8 mouse cellular contexts compared by ENCODE assay signal in genomic region chr1:173349946-173350345, GRCm38 (mm10). TPM values are rescaled to one million over a fixed set of nuclear protein-coding genes. Genes with fewer than 3 reads are reported as not detected.
DNase-seq lines count a peak whose midpoint lies in the region; ATAC-seq and TF ChIP-seq lines count a peak whose summit lies in the region.

No protein-coding gene starts in this region.

- H3K4me2 ChIP-seq in intestine, postnatal 0 days (replicated peaks; ENCODE audit: low read depth), result peak overlapping the region; percentile 17

- no peak for ATAC-seq in intestine, postnatal 0 days

- TF ChIP-seq POLR2A in heart, adult 2 months (IDR thresholded peaks at IDR 0.05; ENCODE audit: insufficient read depth, low read depth, low read length), result no peak

- H3K9ac ChIP-seq in heart, adult 2 months (ENCODE audit: low read depth, low read length), result no peak overlapping the region
- no peak overlapping the region for H3K9ac ChIP-seq in intestine, postnatal 0 days (ENCODE audit: low read depth, low read length)

- 5% methylated on average over 6 of the region's 6 CpGs for WGBS in heart, adult 2 months
- WGBS in intestine, postnatal 0 days, result under 1% methylated on average over 6 of the region's 6 CpGs

- H3K4me1 ChIP-seq in heart, adult 2 months (ENCODE audit: control insufficient read depth, insufficient read depth, low read length), result 0 out of 2 replicates have a peak, but pooled peaks cover 1% of the 10 kb centered on the region
- no peaks in the 10 kb centered on the region for H3K4me1 ChIP-seq in intestine, postnatal 0 days (replicated peaks; ENCODE audit: control insufficient read depth, insufficient read depth, low read length)

- TF ChIP-seq CTCF in heart, adult 2 months (IDR thresholded peaks at IDR 0.05), result no peak
- no peak for TF ChIP-seq CTCF in intestine, postnatal 0 days (IDR thresholded peaks at IDR 0.05; ENCODE audit: low read depth)

- H3K79me2 ChIP-seq in heart, adult 2 months (replicated peaks; ENCODE audit: control insufficient read depth, insufficient read depth, low read length), result no peaks in the 10 kb centered on the region

- H3K4me3 ChIP-seq in heart, adult 2 months, result no peak overlapping the region
- H3K4me3 ChIP-seq in intestine, postnatal 0 days (ENCODE audit: low read depth, low read length), result no peak overlapping the region

- H3K27me3 ChIP-seq in heart, adult 2 months (ENCODE audit: control insufficient read depth, insufficient read depth, low read length), result no peaks in the 10 kb centered on the region; the same call in 1 of the 2 replicates
- no peaks in the 10 kb centered on the region for H3K27me3 ChIP-seq in intestine, postnatal 0 days (replicated peaks; ENCODE audit: control insufficient read depth, insufficient read depth, low read length)

- no peaks in the 10 kb centered on the region for H3K9me3 ChIP-seq in intestine, postnatal 0 days (ENCODE audit: control insufficient read depth)

- H3K36me3 ChIP-seq in heart, adult 2 months (ENCODE audit: control insufficient read depth, insufficient read depth, low read length), result no peaks in the 10 kb centered on the region
- no peaks in the 10 kb centered on the region for H3K36me3 ChIP-seq in intestine, postnatal 0 days (ENCODE audit: control insufficient read depth, insufficient read depth)

- peak; percentile 9 for DNase-seq in kidney, adult 18-20 months
- DNase-seq in kidney, adult 11 months, result no peak
- DNase-seq in c-Kit-positive CD71-negative TER-119-negative erythroid progenitor cells, embryonic 14.5 days (ENCODE audit: low read depth), result peak; percentile 41
- peak; percentile 20 to 29 for DNase-seq in heart, adult 2 months
- DNase-seq in lung, postnatal 10 days, result peak; percentile 56
- peak; percentile 70 for DNase-seq in retina, embryonic 14.5 days (ENCODE audit: low spot score)
- no peak for DNase-seq in frontal cortex, postnatal 14 days (ENCODE audit: low spot score in 2 of 2)

- intact Hi-C loops in heart, adult 2 months (cut with DNase I), result no loop called here

- TF ChIP-seq EP300 in heart, adult 2 months (IDR thresholded peaks at IDR 0.05; ENCODE audit: insufficient read depth, low read depth, low read length), result no peak

- no peak overlapping the region for H3K27ac ChIP-seq in heart, adult 2 months
- no peak overlapping the region for H3K27ac ChIP-seq in intestine, postnatal 0 days (ENCODE audit: low read depth, low read length)

RNA-seq across cellular contexts. Expression of gene Aim2, which starts 0.7 kb away (rescaled TPM):
- 1 to 10 TPM; 1.1 to 1.4 TPM for total RNA-seq in heart, adult 2 months (2021)
- 0.82 and 1.4 TPM in 2 replicates for polyA plus RNA-seq in heart, adult 2 months (2012; rRNA removed)
- polyA plus RNA-seq in intestine, postnatal 0 days (2015; fragmentation: Nextera tagmentation; extraction: Ambion mirVana), result 2.0 and 3.1 TPM in 2 replicates

RNA-seq across cellular contexts. Expression of gene Ackr1, which starts 16.4 kb away (rescaled TPM):
- total RNA-seq in heart, adult 2 months (2021), result under 1 TPM in 1 of 2 experiments, not detected in 1; 0.59 TPM
- polyA plus RNA-seq in heart, adult 2 months (2012; rRNA removed), result 1.4 and 1.8 TPM in 2 replicates
- 0.66 and 1.5 TPM in 2 replicates for polyA plus RNA-seq in intestine, postnatal 0 days (2015; fragmentation: Nextera tagmentation; extraction: Ambion mirVana)

RNA-seq across cellular contexts. Expression of gene Cadm3, which starts 17.5 kb away (rescaled TPM):
- 1 to 10 TPM; 1.6 to 2.6 TPM for total RNA-seq in heart, adult 2 months (2021)
- 4.1 and 8.1 TPM in 2 replicates for polyA plus RNA-seq in heart, adult 2 months (2012; rRNA removed)
- 0.85 and 1.2 TPM in 2 replicates for polyA plus RNA-seq in intestine, postnatal 0 days (2015; fragmentation: Nextera tagmentation; extraction: Ambion mirVana)

Comparison
In these comparisons a context has a peak if more than half of its experiments do, and no peak if none do; other contexts are left out.
1. DNase-seq: peak in kidney, adult 18-20 months (single experiment), c-Kit-positive CD71-negative TER-119-negative erythroid progenitor cells, embryonic 14.5 days (single experiment), heart, adult 2 months (2 of 2), lung, postnatal 10 days (single experiment) and retina, embryonic 14.5 days (single experiment); none in kidney, adult 11 months (single experiment) and frontal cortex, postnatal 14 days (0 of 2).